Mouse (Mus musculus): ENCODE measurements around the gene Srgap1. TPM values are rescaled to one million over a fixed set of nuclear protein-coding genes. Genes with fewer than 3 reads are reported as not detected.

Gene Srgap1
- polyA plus RNA-seq, 1 experiment from 2014 or later: 9.3 TPM

- no peak overlapping the region for H3K27ac ChIP-seq (replicated peaks in 1 of 2; ENCODE audit: control insufficient read depth in 1 of 2, insufficient read depth in 1 of 2, low read depth in 2 of 2, low read length in 2 of 2)
- H3K4me2 ChIP-seq (ENCODE audit: low read length): no peak overlapping the region
- H3K4me3 ChIP-seq (ENCODE audit: control insufficient read depth in 1 of 2, insufficient read depth in 1 of 2, low read depth in 1 of 2, low read length in 2 of 2): no peak overlapping the region
- no peak for ATAC-seq (ENCODE audit: insufficient number of reproducible peaks, insufficient read depth, low FRiP score, low read depth)
- no peaks in the 10 kb centered on the region for H3K4me1 ChIP-seq (ENCODE audit: control insufficient read depth in 2 of 2, insufficient read depth in 2 of 2, low read length in 2 of 2)
- H3K9ac ChIP-seq (ENCODE audit: low read length): no peak overlapping the region
- 23% methylated on average over 6 of the region's 6 CpGs for WGBS
- no peaks in the 10 kb centered on the region for H3K36me3 ChIP-seq (ENCODE audit: control insufficient read depth, insufficient read depth, low read length)
- H3K9me3 ChIP-seq (ENCODE audit: control insufficient read depth, low read length): no peaks in the 10 kb centered on the region
- peaks cover 15% of the 10 kb centered on the region; the same call in 1 of the 2 replicates for H3K27me3 ChIP-seq (ENCODE audit: control insufficient read depth, insufficient read depth, low read length)
Measured at GRCm38 (mm10) chr10:122051831-122052230, 4.7 kb upstream of the Srgap1 start.

DNA sequence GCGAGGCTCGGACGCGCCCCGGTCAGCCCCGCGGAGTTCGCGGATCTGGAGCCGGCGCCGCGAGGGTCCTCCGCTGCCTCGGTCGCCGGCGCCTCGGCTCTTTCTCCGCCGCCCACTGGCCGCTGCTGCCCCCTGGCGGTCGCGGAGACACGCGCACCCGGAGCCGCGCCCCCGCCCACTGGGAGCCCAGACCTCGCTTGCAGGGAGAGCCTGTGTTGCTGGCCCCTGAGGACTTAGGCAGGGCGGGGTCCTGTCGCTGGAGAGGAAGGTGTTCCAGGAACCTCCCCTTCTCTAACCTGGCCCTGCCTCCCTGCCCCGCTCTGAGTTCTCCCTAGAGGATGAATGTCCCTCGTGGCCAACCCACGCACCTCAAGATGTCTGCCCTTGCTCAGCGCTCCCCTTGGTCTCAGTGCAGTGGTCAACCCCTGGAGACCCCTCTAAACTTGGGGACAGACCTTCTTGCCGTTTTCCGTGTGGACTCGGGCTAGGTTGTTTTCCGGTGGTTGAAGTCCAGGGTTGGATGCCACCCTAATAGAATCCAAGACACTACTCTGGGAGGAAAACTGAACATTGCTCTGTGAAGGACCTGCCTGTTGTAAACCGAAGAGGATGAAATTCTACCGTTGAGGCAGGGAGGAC, 731 bp upstream of the Srgap1 start:
- peak overlapping the region; percentile 87 for H3K9ac ChIP-seq (ENCODE audit: low read length)
- H3K36me3 ChIP-seq (ENCODE audit: control insufficient read depth, insufficient read depth, low read length): no peaks in the 10 kb centered on the region
- ATAC-seq (ENCODE audit: insufficient number of reproducible peaks, insufficient read depth, low FRiP score, low read depth): peak; percentile 68
- peaks cover 0 to 2% of the 10 kb centered on the region in 2 experiments; a peak in 1 of 4 replicates for H3K4me1 ChIP-seq (ENCODE audit: control insufficient read depth in 2 of 2, insufficient read depth in 2 of 2, low read length in 2 of 2)
- H3K27me3 ChIP-seq (ENCODE audit: control insufficient read depth, insufficient read depth, low read length): peaks cover 15% of the 10 kb centered on the region; the same call in 1 of the 2 replicates
- 11% methylated on average over 44 of the region's 44 CpGs for WGBS
- H3K27ac ChIP-seq (replicated peaks in 1 of 2; ENCODE audit: control insufficient read depth in 1 of 2, insufficient read depth in 1 of 2, low read depth in 2 of 2, low read length in 2 of 2): peak overlapping the region in 1 of 2 experiments; percentile 82; a peak in 2 of 4 replicates
- H3K4me2 ChIP-seq (ENCODE audit: low read length): peak overlapping the region; percentile 79
- H3K4me3 ChIP-seq (ENCODE audit: control insufficient read depth in 1 of 2, insufficient read depth in 1 of 2, low read depth in 1 of 2, low read length in 2 of 2): peak overlapping the region; percentile 79 to 83
- no peaks in the 10 kb centered on the region for H3K9me3 ChIP-seq (ENCODE audit: control insufficient read depth, low read length)

DNA sequence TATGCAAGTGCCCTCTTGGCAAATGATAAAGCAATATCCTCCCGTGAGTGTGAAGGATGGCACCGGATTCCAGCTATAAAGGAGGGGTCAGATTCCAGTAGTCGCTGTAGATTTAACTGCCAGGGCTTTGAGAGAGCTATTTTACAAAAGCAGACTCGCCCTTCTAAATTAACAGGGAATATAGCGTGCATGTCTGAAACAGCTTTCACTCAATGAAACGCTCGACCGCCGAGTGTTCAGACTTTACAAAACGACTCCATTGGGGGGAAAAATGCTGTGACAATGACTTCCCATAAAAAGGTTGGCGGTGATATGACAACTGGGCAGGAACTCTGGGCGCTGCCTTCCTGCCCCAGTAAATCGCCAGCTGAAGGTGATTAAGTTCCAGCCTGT, 608 bp downstream of the Srgap1 start:
- 2% methylated on average over 13 of the region's 13 CpGs for WGBS
- H3K9ac ChIP-seq (ENCODE audit: low read length): peak overlapping the region; percentile 87
- peaks cover 15% of the 10 kb centered on the region; the same call in 1 of the 2 replicates for H3K27me3 ChIP-seq (ENCODE audit: control insufficient read depth, insufficient read depth, low read length)
- peak overlapping the region; percentile 79 for H3K4me2 ChIP-seq (ENCODE audit: low read length)
- H3K4me3 ChIP-seq (ENCODE audit: control insufficient read depth in 1 of 2, insufficient read depth in 1 of 2, low read depth in 1 of 2, low read length in 2 of 2): peak overlapping the region; percentile 79 to 83
- peaks cover 0 to 2% of the 10 kb centered on the region in 2 experiments; a peak in 1 of 4 replicates for H3K4me1 ChIP-seq (ENCODE audit: control insufficient read depth in 2 of 2, insufficient read depth in 2 of 2, low read length in 2 of 2)
- peak overlapping the region; percentile 46 to 82 for H3K27ac ChIP-seq (replicated peaks in 1 of 2; ENCODE audit: control insufficient read depth in 1 of 2, insufficient read depth in 1 of 2, low read depth in 2 of 2, low read length in 2 of 2)
- no peaks in the 10 kb centered on the region for H3K36me3 ChIP-seq (ENCODE audit: control insufficient read depth, insufficient read depth, low read length)
- H3K9me3 ChIP-seq (ENCODE audit: control insufficient read depth, low read length): no peaks in the 10 kb centered on the region
- ATAC-seq (ENCODE audit: insufficient number of reproducible peaks, insufficient read depth, low FRiP score, low read depth): no peak; the same call in 1 of the 2 replicates

GRCm38 (mm10) chr10:122045946-122046345, 1.2 kb downstream of the Srgap1 start:
- Histone ChIP-seq H3K27me3 (ENCODE audit: control insufficient read depth, insufficient read depth, low read length) (peaks cover 14% of the 10 kb centered on the region; the same call in 1 of the 2 replicates), H3K4me2 (ENCODE audit: low read length) (peak overlapping the region; percentile 79), H3K4me1 (ENCODE audit: control insufficient read depth in 2 of 2, insufficient read depth in 2 of 2, low read length in 2 of 2) (peaks cover 0 to 2% of the 10 kb centered on the region in 2 experiments; a peak in 1 of 4 replicates), H3K27ac (replicated peaks in 1 of 2; ENCODE audit: control insufficient read depth in 1 of 2, insufficient read depth in 1 of 2, low read depth in 2 of 2, low read length in 2 of 2) (no peak overlapping the region), H3K9ac (ENCODE audit: low read length) (peak overlapping the region; percentile 87), H3K4me3 (ENCODE audit: control insufficient read depth in 1 of 2, insufficient read depth in 1 of 2, low read depth in 1 of 2, low read length in 2 of 2) (peak overlapping the region; percentile 44 to 79), H3K36me3 (ENCODE audit: control insufficient read depth, insufficient read depth, low read length) (no peaks in the 10 kb centered on the region), H3K9me3 (ENCODE audit: control insufficient read depth, low read length) (no peaks in the 10 kb centered on the region)
- WGBS: 40% methylated on average over 9 of the region's 9 CpGs
- ATAC-seq (ENCODE audit: insufficient number of reproducible peaks, insufficient read depth, low FRiP score, low read depth): no peak

DNA sequence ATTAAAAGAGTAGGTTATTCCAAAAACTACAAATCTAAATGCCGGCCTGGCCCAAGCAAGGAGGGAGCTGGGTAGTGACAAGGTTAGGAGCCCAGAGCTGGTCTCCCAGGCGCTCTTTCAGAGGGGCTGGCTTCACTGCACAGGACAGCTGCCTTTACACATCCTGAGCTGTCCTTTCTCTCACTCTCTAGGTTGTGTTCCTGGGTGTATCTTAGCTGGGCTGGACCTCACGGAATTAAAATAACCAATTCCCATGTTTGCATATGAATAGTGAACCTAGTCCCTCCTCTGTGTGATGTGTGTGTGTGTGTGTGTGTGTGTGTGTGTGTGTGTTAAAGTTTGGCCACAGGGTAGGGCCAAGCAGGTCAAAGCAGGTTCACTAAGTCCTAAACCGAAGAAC, 2.2 kb downstream of the Srgap1 start:
- Histone ChIP-seq H3K4me3 (ENCODE audit: control insufficient read depth in 1 of 2, insufficient read depth in 1 of 2, low read depth in 1 of 2, low read length in 2 of 2) (no peak overlapping the region), H3K36me3 (ENCODE audit: control insufficient read depth, insufficient read depth, low read length) (no peaks in the 10 kb centered on the region), H3K27ac (replicated peaks in 1 of 2; ENCODE audit: control insufficient read depth in 1 of 2, insufficient read depth in 1 of 2, low read depth in 2 of 2, low read length in 2 of 2) (no peak overlapping the region), H3K4me1 (ENCODE audit: control insufficient read depth in 2 of 2, insufficient read depth in 2 of 2, low read length in 2 of 2) (peaks cover 0 to 2% of the 10 kb centered on the region in 2 experiments; a peak in 1 of 4 replicates), H3K9ac (ENCODE audit: low read length) (no peak overlapping the region), H3K9me3 (ENCODE audit: control insufficient read depth, low read length) (peaks cover 5% of the 10 kb centered on the region), H3K4me2 (ENCODE audit: low read length) (no peak overlapping the region; the same call in 1 of the 2 replicates), H3K27me3 (ENCODE audit: control insufficient read depth, insufficient read depth, low read length) (peaks cover 8% of the 10 kb centered on the region; the same call in 1 of the 2 replicates)
- WGBS: 74% methylated on average over 4 of the region's 4 CpGs
- no peak for ATAC-seq (ENCODE audit: insufficient number of reproducible peaks, insufficient read depth, low FRiP score, low read depth)

DNA sequence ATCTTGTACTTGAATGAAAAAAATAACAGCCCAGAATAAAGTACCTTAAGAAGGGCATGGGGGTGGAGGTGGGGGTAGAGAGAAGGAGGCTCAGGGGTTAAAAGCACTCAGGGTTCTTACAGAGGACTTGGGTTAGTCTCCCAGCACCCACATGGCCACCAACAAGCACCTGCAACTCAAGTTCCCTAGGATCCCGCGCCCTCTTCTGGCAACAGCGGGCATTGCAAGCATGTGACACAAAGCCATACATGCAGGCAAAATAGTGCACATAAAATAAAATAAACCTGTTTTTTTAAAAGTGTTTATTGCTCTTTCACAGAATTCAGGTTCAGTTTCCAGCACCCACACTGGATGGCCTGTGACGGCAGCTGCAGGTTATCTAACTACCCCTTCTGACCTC, 6.7 kb downstream of the Srgap1 start:
- no peak overlapping the region for H3K9ac ChIP-seq (ENCODE audit: low read length)
- no peaks in the 10 kb centered on the region for H3K27me3 ChIP-seq (ENCODE audit: control insufficient read depth, insufficient read depth, low read length)
- 37% methylated on average over 4 of the region's 4 CpGs for WGBS
- no peaks in the 10 kb centered on the region for H3K36me3 ChIP-seq (ENCODE audit: control insufficient read depth, insufficient read depth, low read length)
- no peak overlapping the region for H3K4me2 ChIP-seq (ENCODE audit: low read length)
- H3K9me3 ChIP-seq (ENCODE audit: control insufficient read depth, low read length): peaks cover 5% of the 10 kb centered on the region
- no peak for ATAC-seq (ENCODE audit: insufficient number of reproducible peaks, insufficient read depth, low FRiP score, low read depth)
- 0 out of 4 replicates have a peak, but pooled peaks cover 0 to 2% of the 10 kb centered on the region in 2 experiments for H3K4me1 ChIP-seq (ENCODE audit: control insufficient read depth in 2 of 2, insufficient read depth in 2 of 2, low read length in 2 of 2)
- no peak overlapping the region for H3K27ac ChIP-seq (replicated peaks in 1 of 2; ENCODE audit: control insufficient read depth in 1 of 2, insufficient read depth in 1 of 2, low read depth in 2 of 2, low read length in 2 of 2)
- H3K4me3 ChIP-seq (ENCODE audit: control insufficient read depth in 1 of 2, insufficient read depth in 1 of 2, low read depth in 1 of 2, low read length in 2 of 2): no peak overlapping the region

GRCm38 (mm10) chr10:122039566-122039965, 7.5 kb downstream of the Srgap1 start:
- Histone ChIP-seq H3K9me3 (ENCODE audit: control insufficient read depth, low read length) (peaks cover 5% of the 10 kb centered on the region), H3K4me1 (ENCODE audit: control insufficient read depth in 2 of 2, insufficient read depth in 2 of 2, low read length in 2 of 2) (0 out of 4 replicates have a peak, but pooled peaks cover 0 to 2% of the 10 kb centered on the region in 2 experiments), H3K9ac (ENCODE audit: low read length) (no peak overlapping the region), H3K27ac (replicated peaks in 1 of 2; ENCODE audit: control insufficient read depth in 1 of 2, insufficient read depth in 1 of 2, low read depth in 2 of 2, low read length in 2 of 2) (no peak overlapping the region), H3K27me3 (ENCODE audit: control insufficient read depth, insufficient read depth, low read length) (peaks cover under 1% of the 10 kb centered on the region; the same call in 1 of the 2 replicates), H3K36me3 (ENCODE audit: control insufficient read depth, insufficient read depth, low read length) (no peaks in the 10 kb centered on the region), H3K4me3 (ENCODE audit: control insufficient read depth in 1 of 2, insufficient read depth in 1 of 2, low read depth in 1 of 2, low read length in 2 of 2) (no peak overlapping the region), H3K4me2 (ENCODE audit: low read length) (no peak overlapping the region)
- no peak for ATAC-seq (ENCODE audit: insufficient number of reproducible peaks, insufficient read depth, low FRiP score, low read depth)
- 90% methylated on average over 4 of the region's 4 CpGs for WGBS

Data from heart, embryonic 14.5 days (tissue).